Mouse (Mus musculus): ENCODE data around the gene Akap12.

The Akap12 gene

GRCm38 (mm10) chr10:4266041-4266930, at the start of gene Akap12:
Gene Akap12, plus strand, starts transcription at chr10:4266380.
- no peak for DNase-seq (ENCODE audit: low read depth)

DNA sequence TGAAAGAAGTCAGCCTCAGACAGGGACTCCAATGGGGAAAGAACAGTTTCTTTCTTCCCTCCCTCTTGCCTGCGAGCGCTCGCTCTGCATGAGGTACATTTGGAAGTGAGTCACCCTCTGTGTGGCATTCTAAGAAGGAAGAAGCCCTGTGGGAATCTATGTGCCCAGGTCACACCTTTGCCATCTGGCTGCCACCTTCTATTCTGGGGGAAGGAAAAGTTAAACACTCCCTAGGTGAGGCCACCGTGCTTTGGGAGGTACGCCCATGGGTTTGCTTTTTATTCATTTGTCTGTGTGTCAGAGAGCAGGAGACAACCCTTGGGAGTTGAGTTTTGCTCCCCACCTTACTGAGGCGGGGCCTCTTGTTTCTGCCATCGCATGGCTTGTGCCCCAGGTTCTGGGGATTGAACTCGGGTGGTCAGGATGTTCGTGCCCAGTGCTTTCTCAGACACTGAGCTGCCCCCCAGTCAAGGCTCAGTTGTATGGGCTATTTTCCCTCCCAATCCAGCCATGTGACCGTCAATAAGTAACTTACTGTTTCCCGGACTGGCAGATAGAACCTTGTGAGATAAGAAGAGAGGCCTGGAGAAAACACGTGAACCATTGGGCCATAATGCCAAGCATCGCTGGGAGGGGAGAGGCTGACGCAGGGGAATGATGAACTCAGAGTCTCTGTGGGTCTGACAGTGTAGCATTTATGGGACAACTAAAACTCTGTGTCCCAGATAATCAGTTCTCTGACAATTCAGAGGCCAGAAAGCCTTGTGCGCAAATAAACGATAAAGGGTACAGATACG, 35.4 kb upstream of the Akap12 start:
- DNase-seq (ENCODE audit: low read depth): no peak

- DNase-seq (ENCODE audit: low read depth): no peak
These were observed 33.1 kb upstream of the Akap12 start for GRCm38 (mm10) chr10:4233102-4233501.

DNA sequence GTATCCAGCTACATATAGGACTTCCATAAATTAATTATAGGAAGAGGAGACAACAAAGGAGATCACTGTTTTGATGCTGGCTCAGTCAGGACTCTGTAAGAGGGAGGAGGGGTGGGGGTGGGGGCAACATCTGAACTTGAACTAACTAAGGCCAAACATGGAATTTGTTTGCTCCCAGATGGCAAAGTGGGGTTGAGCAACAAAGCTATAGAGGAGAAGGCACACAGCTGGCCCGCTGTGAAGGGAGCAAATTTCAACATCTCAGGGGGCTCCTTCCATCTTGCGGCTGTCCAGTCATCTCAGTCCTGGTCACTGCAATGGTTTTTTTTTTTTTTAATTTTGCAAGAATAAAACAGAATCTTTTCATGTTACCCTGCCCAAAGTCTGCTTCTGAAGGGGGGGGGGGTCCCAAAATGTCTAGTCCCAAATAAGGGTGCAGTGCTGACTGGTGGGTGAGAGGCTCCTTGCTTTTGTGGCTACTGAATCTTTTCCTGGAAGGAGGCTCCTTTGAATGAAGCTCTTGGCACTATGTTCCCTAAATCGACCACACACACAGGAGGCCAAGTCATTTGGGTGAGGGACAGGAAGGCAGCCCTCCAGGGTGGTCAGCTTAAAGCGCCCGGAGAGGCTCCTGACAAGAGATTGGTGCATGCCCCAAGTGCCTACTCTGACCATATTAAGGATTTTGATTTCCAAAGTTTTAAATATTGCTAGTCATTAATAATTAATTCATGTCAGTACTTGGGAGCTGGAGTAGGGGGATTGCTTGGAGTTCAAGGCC, 26.2 kb upstream of the Akap12 start:
- no peak for DNase-seq (ENCODE audit: low read depth)

DNA sequence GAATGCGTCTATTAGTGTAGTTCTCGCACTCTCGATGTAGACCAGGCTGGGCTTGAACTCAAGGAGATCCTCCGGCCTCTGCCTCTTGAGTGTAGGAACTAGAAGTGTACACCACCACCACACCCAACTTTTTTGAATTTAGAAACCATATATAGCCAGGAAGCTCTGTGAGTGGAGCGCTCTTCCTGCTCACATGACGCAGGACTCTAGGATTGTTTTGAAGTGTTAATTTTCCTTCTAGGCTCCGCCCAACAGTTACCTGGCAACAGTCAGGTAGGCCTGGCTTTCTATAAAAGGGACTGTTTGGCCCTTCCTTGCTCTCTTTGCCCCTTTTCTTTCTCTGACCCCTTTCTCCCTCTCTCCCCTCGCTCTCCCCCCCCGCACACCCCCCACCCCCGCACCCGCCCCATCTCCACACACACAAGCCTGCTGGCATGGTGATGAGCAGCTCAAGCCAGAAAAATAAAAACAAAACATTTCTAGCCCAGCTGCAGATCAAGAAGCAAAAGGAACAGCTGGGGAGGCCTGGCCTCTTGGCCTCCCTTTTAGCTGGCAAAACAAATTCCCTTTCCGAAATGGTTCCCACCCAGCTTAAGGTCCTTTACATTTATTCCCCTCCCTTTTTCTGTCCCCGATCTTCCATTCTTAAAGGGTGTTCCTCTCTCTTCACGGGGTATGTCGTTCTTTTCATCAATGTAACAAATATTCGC, 22.4 kb upstream of the Akap12 start:
- no peak for DNase-seq (ENCODE audit: low read depth)

GRCm38 (mm10) chr10:4245812-4246211, 20.4 kb upstream of the Akap12 start:
- no peak for DNase-seq (ENCODE audit: low read depth)

- no peak for DNase-seq (ENCODE audit: low read depth)
These were observed 19.8 kb upstream of the Akap12 start for GRCm38 (mm10) chr10:4246407-4246806.

- DNase-seq (ENCODE audit: low read depth): no peak
These were observed 16.8 kb upstream of the Akap12 start for GRCm38 (mm10) chr10:4249235-4249845.

DNA sequence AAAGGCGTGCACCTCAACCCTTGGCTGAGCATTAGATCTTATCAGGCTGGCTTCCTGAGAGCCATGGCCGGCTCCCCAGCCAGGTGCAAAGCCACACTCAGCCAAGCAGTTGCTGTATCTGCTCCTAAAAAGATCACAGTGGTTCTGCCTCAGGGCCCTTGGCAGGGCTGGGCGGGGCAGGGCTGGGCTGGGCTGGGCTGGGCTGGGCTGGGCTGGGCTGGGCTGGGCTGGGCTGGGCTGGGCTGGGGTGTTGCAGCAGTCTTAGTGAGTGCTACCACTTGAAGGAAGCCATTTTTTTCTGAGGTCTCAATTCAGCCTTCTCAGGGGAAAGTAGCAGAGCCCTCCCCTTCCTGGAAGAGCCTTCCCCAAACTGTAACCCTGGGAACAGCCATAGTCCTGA, 15.5 kb upstream of the Akap12 start:
- no peak for DNase-seq (ENCODE audit: low read depth)

- DNase-seq (ENCODE audit: low read depth): no peak
These were observed 12.6 kb upstream of the Akap12 start for GRCm38 (mm10) chr10:4253613-4254012.

- no peak for DNase-seq (ENCODE audit: low read depth)
These were observed 11.7 kb upstream of the Akap12 start for GRCm38 (mm10) chr10:4254459-4254858.

- no peak for DNase-seq (ENCODE audit: low read depth)
These were observed 5.3 kb upstream of the Akap12 start for GRCm38 (mm10) chr10:4260925-4261324.

DNA sequence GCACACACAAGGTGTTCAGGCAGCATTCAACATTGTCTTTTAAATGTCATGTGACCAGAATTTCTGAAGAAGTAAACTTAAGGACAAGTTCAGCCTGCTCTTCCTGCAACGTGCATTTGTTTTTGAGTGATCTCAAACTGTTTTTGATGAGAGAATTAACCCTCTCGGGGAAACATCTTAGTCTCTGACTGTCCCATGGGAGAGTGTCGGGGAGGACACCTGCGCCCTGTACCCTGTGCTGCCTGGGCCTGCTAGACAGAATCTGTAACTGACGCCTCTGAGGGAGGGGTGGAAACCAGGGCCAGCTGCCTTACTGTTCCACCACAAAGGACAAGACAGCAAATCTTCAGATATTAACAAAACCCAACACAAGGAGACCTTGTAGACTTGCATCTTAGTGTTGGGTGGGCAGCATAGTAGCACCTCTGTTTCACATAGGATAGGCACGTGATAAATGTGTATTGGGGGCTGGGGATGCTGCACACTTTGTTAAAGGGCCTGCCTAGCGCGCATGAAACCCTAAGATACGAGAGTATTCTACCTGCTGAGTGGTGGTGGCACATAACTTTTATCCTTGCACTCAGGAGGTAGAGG, 4.7 kb upstream of the Akap12 start:
- no peak for DNase-seq (ENCODE audit: low read depth)

DNA sequence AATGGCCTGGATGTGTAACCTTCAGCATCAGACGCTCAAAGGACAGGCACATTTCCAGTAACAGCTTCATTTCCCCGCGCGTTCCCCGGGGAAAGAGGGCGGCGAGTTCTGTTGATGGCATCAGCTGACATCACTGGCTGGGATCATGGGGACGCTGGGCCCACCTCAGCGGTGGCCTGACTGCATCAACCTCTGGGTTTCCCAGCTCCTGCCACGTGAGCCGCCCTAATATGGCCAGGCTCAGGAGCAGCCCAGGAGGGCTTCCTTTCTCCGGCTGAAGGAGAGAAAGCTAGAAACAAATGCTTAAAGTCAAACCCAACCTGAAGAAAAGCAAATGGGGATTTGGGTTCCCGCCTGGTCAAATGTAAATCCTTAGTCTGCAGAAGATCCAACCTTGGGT, 539 bp upstream of the Akap12 start:
- no peak for DNase-seq (ENCODE audit: low read depth)

GRCm38 (mm10) chr10:4266931-4267310, 741 bp downstream of the Akap12 start:
- DNase-seq (ENCODE audit: low read depth): no peak

DNA sequence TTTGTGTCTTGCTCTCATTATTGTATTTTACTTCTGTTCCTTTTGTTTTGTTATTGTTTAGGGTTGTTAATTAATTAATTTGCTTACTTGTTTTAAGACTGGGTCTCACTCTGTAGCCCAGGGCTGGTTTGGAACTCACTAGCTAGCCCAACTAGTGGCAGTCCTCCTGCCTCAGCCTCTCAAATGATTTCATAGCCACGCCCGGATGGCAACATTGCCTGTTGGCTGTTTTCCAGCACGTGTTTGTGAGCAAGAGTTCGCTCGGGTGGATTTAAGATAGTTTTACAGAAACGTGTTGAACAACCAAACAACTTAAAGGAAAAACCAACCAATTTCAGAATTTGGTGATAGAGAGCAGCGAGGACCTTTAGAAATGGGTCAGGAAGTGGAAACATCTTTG, 1.3 kb downstream of the Akap12 start:
- no peak for DNase-seq (ENCODE audit: low read depth)

DNA sequence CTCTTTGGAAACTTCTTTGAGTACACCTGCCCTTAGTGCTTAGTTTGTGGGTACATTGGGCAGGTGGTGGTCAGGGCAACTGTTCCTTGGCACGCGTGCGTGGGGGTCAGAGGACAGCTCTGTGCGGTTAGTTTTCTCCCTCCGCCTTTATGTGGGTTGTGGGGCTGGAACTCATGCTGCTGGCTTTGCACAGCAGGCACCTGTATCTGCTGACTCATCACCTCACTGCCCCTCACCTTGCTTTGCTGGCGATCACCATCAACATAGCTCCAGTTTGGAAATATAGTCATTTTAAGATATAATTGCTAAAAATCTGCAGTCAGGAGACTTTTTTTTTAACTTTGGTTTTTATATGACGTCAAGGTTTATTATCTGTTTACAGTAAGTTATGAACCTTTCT, 2.0 kb downstream of the Akap12 start:
- DNase-seq (ENCODE audit: low read depth): no peak

DNA sequence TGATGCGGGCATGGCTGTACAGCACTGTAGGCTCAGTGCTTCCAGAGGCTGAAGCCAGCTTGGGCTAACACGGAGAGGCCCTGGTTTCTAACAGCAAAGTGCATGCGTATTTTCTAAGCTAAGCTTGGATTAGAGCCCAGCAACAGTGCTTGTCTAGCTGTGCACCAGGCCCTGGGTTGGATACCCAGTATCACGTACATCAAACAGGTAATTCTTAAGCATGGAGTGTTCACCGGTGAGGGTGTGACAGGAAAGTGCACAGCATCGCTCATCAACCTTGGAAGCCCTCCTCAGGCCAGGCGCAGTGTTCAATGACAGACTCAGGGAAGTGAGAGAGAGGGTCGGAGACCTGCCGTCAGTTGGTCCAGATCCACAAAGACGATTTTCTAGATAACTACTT, 9.4 kb downstream of the Akap12 start:
- no peak for DNase-seq (ENCODE audit: low read depth)

GRCm38 (mm10) chr10:4276081-4276480, 9.9 kb downstream of the Akap12 start:
- DNase-seq (ENCODE audit: low read depth): no peak

DNA sequence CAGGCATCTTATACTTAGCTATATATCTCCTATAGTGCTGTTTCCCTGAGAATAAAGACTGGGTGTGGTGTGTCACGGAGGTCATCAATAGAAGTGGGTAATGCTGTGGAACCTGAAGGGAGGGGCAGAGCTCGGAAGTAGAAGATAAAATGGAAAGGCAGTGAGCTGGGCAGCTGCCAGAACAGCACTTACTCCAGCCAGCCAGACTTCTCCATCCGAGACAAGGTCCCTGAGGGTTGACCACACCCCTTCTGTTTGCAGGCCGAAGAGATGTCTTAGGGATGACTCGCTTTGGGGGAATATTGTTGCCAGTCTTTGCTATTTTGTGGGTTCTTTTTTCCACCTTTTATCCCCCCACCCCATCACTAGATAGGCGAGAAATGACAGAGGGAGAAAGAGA, 11.9 kb downstream of the Akap12 start:
- DNase-seq (ENCODE audit: low read depth): no peak

DNA sequence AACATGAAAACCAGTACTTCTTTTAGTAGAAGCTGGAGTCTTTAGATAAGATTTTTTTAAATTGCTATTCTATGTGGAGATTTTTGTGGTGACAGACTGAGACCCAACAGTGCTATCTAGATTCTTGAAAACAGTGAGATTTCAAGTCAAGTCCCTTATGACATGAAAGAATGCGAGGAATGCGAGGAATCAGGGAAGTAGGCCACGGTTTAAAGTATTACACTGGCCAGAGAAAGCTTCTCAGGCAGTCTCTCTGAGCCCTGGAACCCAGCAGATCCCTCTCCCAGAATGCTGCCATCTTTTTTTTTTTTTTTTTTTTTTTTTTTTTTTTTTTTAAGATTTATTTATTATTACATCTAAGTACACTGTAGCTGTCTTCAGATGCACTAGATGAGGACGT, 16.2 kb downstream of the Akap12 start:
- DNase-seq (ENCODE audit: low read depth): no peak

Measured in c-Kit-positive CD71-positive TER-119-negative erythroid progenitor cells, embryonic 14.5 days (primary cell).